Mouse (Mus musculus) ES-E14 (cell line): ENCODE measurements at regions not wholly inside any gene's neighbourhood (a gene's known extent, or its start where the extent isn't known, plus 50 kb on each side); places are given as distances from the start of the nearest gene placed in this dataset.

Experiments used
- CHD2 ChIP-seq: IDR thresholded peaks from 2 replicates; pipeline ENCODE4 v1.6.1; 2014; ENCODE audit warnings: mild to moderate bottlenecking, low read depth, low read length, inconsistent platforms
- HCFC1 ChIP-seq: IDR thresholded peaks from 2 replicates; pipeline ENCODE4 v1.6.1; 2012; ENCODE audit warnings: low read length, inconsistent platforms, borderline replicate concordance; ENCODE audit not compliant: insufficient read depth
- MAFK ChIP-seq: IDR thresholded peaks from 2 replicates; pipeline ENCODE4 v1.6.1; 2014; ENCODE audit warnings: mild to moderate bottlenecking, low read depth, low read length, inconsistent platforms; ENCODE audit not compliant: insufficient read depth
- ZC3H11A ChIP-seq: IDR thresholded peaks from 2 replicates; pipeline ENCODE4 v1.6.1; 2012; ENCODE audit warnings: low read depth, mild to moderate bottlenecking, inconsistent platforms, low read length, borderline replicate concordance
- ZNF384 ChIP-seq: IDR thresholded peaks from 2 replicates; pipeline ENCODE4 v1.6.1; 2012; ENCODE audit warnings: low read depth, low read length, inconsistent platforms

DNA sequence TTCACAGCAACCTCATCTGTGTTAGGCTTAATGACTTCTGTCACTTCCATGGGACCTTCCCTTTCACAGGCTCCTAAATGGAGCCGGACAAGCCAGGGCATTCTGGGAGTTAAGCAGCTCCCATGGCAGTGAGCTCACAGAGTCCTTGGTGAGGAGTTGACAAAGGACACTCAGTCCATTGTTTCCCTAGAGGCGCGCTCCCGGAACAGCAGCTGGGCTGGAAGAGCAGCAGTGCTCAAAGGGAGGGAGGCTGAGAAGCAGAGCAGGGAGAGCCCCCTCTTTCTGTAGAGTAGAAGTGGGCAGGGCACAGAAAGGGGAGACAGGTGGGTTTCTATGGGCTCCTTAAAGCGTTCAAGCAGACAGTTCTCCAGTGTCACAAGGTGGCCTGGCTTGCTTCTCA, 124.3 kb upstream of the Haao start:
- no peak for TF ChIP-seq ZC3H11A
- no peak for TF ChIP-seq ZNF384
- TF ChIP-seq MAFK: no peak
- no peak for TF ChIP-seq CHD2
- no peak for TF ChIP-seq HCFC1
